ENCODE assay signal across 13 mouse cellular contexts in the genomic region with DNA sequence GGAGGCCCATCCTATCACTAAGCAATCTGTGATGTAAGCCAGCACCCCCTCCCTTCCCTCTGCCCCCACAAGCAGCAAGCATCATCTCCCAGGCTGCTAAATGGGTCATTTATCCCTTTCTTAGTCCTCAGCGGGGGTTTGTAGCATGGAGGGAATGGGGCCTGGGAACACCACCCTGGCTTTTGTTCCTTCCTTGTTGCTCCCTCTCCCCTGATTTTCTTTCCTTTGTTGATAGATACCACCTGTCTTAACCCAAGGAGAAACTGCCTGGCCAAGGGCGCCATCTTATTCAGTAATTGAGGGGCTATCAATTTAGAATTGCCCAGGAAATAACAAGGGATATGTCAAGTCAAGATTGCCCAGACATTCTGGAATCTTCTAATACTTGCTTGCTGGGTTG. TPM values are rescaled to one million over a fixed set of nuclear protein-coding genes. Genes with fewer than 3 reads are reported as not detected.
DNase-seq lines count a peak whose midpoint lies in the region; ATAC-seq and TF ChIP-seq lines count a peak whose summit lies in the region.
"Had no signal": no experiment of that assay in that cellular context is flagged by ENCODE, and none has a peak within 500 bp of the region (broad histone marks: within the 10 kb centered on the region; RNA-seq: fewer than 3 reads in every experiment).

No protein-coding gene starts in this region.

- in situ Hi-C loops in ES-E14 (cut with MboI; ENCODE audit: low sequenced_read_pairs in 2 of 2, unreplicated experiment in 2 of 2), result no loop called here

- 0 out of 2 replicates have a peak overlapping the region, but pooled peaks have one; percentile 38 for H3K4me2 ChIP-seq in hindbrain, embryonic 12.5 days (replicated peaks)
- no peak overlapping the region; the same call in 1 of the 2 replicates for H3K4me2 ChIP-seq in hindbrain, embryonic 16.5 days (ENCODE audit: low read length)
- H3K4me2 ChIP-seq in forebrain, embryonic 15.5 days (replicated peaks), result no peak overlapping the region
- peak overlapping the region; percentile 44; the same call in 1 of the 2 replicates for H3K4me2 ChIP-seq in midbrain, embryonic 16.5 days (ENCODE audit: low read length)
- H3K4me2 ChIP-seq: limb, embryonic 15.5 days had no signal

- H3K4me1 ChIP-seq in hindbrain, embryonic 12.5 days, result peaks cover 100% of the 10 kb centered on the region
- H3K4me1 ChIP-seq in hindbrain, embryonic 16.5 days (ENCODE audit: control insufficient read depth, insufficient read depth, low read depth, low read length), result peaks cover 42% of the 10 kb centered on the region
- peaks cover 12 to 51% of the 10 kb centered on the region in 2 experiments; a peak in 3 of 4 replicates for H3K4me1 ChIP-seq in ES-E14 (ENCODE audit: control insufficient read depth in 2 of 2, insufficient read depth in 2 of 2, low read length in 2 of 2, poor library complexity in 1 of 2)
- H3K4me1 ChIP-seq in forebrain, embryonic 15.5 days, result peaks cover 87% of the 10 kb centered on the region
- peaks cover 63% of the 10 kb centered on the region for H3K4me1 ChIP-seq in midbrain, embryonic 16.5 days (ENCODE audit: control insufficient read depth, insufficient read depth, low read length)

- no peaks in the 10 kb centered on the region for H3K9me3 ChIP-seq in hindbrain, embryonic 12.5 days (replicated peaks)
- H3K9me3 ChIP-seq in hindbrain, embryonic 16.5 days (ENCODE audit: control insufficient read depth, low read length), result no peaks in the 10 kb centered on the region
- no peaks in the 10 kb centered on the region for H3K9me3 ChIP-seq in ES-E14 (ENCODE audit: control insufficient read depth, insufficient read depth, low read depth, low read length)
- H3K9me3 ChIP-seq in forebrain, embryonic 15.5 days, result no peaks in the 10 kb centered on the region
- no peaks in the 10 kb centered on the region for H3K9me3 ChIP-seq in midbrain, embryonic 16.5 days (replicated peaks; ENCODE audit: control insufficient read depth, low read length, poor library complexity, severe bottlenecking)
- H3K9me3 ChIP-seq: embryonic facial prominence, embryonic 12.5 days; limb, embryonic 15.5 days had no signal

- no peak overlapping the region for H3K27ac ChIP-seq in hindbrain, embryonic 12.5 days
- H3K27ac ChIP-seq in hindbrain, embryonic 16.5 days (ENCODE audit: low read depth, low read length), result no peak overlapping the region
- no peak overlapping the region for H3K27ac ChIP-seq in ES-E14 (ENCODE audit: insufficient read depth, low read depth, low read length, poor library complexity, severe bottlenecking)
- no peak overlapping the region for H3K27ac ChIP-seq in forebrain, embryonic 15.5 days (replicated peaks)
- no peak overlapping the region for H3K27ac ChIP-seq in midbrain, embryonic 16.5 days (ENCODE audit: low read length)
- H3K27ac ChIP-seq: embryonic facial prominence, embryonic 12.5 days; heart, adult 2 months; limb, embryonic 15.5 days had no signal

- H3K9ac ChIP-seq in hindbrain, embryonic 12.5 days, result no peak overlapping the region
- no peak overlapping the region for H3K9ac ChIP-seq in hindbrain, embryonic 16.5 days (ENCODE audit: low read depth, low read length)
- no peak overlapping the region for H3K9ac ChIP-seq in ES-E14 (ENCODE audit: insufficient read depth, low read depth, low read length, poor library complexity, severe bottlenecking)
- peak overlapping the region; percentile 14 for H3K9ac ChIP-seq in forebrain, embryonic 15.5 days (replicated peaks)
- H3K9ac ChIP-seq in midbrain, embryonic 16.5 days (ENCODE audit: low read depth, low read length), result no peak overlapping the region
- H3K9ac ChIP-seq: embryonic facial prominence, embryonic 12.5 days; limb, embryonic 15.5 days; liver, postnatal 0 days had no signal

- intact Hi-C loops in left cerebral cortex, postnatal 36 days (cut with DNase I), result no loop called here

- ATAC-seq in hindbrain, embryonic 12.5 days (ENCODE audit: low FRiP score), result no peak
- no peak for ATAC-seq in hindbrain, embryonic 16.5 days
- ATAC-seq in forebrain, embryonic 15.5 days (replicated peaks), result no peak
- no peak for ATAC-seq in midbrain, embryonic 16.5 days

- H3K27me3 ChIP-seq in hindbrain, embryonic 12.5 days, result peaks cover 8% of the 10 kb centered on the region
- H3K27me3 ChIP-seq in hindbrain, embryonic 16.5 days (replicated peaks; ENCODE audit: control insufficient read depth, insufficient read depth, low read length), result no peaks in the 10 kb centered on the region; the same call in 1 of the 2 replicates
- no peaks in the 10 kb centered on the region for H3K27me3 ChIP-seq in forebrain, embryonic 15.5 days
- H3K27me3 ChIP-seq in midbrain, embryonic 16.5 days (ENCODE audit: control insufficient read depth, insufficient read depth, low read depth, low read length), result no peaks in the 10 kb centered on the region; the same call in 1 of the 2 replicates
- H3K27me3 ChIP-seq: embryonic facial prominence, embryonic 12.5 days; limb, embryonic 15.5 days had no signal

- H3K4me3 ChIP-seq in hindbrain, embryonic 12.5 days, result no peak overlapping the region
- no peak overlapping the region for H3K4me3 ChIP-seq in hindbrain, embryonic 16.5 days (ENCODE audit: low read length)
- H3K4me3 ChIP-seq in ES-E14 (ENCODE audit: insufficient read depth in 1 of 2, low read depth in 1 of 2, low read length in 2 of 2, poor library complexity in 1 of 2, severe bottlenecking in 1 of 2), result no peak overlapping the region
- no peak overlapping the region for H3K4me3 ChIP-seq in forebrain, embryonic 15.5 days
- H3K4me3 ChIP-seq in midbrain, embryonic 16.5 days (ENCODE audit: low read depth, low read length), result no peak overlapping the region
- H3K4me3 ChIP-seq: embryonic facial prominence, embryonic 12.5 days; heart, adult 2 months; limb, embryonic 15.5 days had no signal

- DNase-seq in ES-E14 (ENCODE audit: low read depth, low spot score), result peak; percentile 85
- no peak for DNase-seq in left cerebral cortex, postnatal 36 days (ENCODE audit: low spot score in 2 of 2)
- no peak for DNase-seq in spleen, adult 12 weeks (ENCODE audit: low spot score)
- DNase-seq: adrenal gland, postnatal 25 days; kidney, adult 9 months; liver, postnatal 0 days had no signal

- H3K36me3 ChIP-seq in hindbrain, embryonic 12.5 days, result peaks cover 39% of the 10 kb centered on the region
- no peaks in the 10 kb centered on the region for H3K36me3 ChIP-seq in hindbrain, embryonic 16.5 days (ENCODE audit: control insufficient read depth, insufficient read depth, low read length)
- H3K36me3 ChIP-seq in ES-E14 (ENCODE audit: control insufficient read depth, insufficient read depth, low read length, poor library complexity, severe bottlenecking), result peaks cover 30% of the 10 kb centered on the region
- H3K36me3 ChIP-seq in forebrain, embryonic 15.5 days, result peaks cover 15% of the 10 kb centered on the region
- no peaks in the 10 kb centered on the region for H3K36me3 ChIP-seq in midbrain, embryonic 16.5 days (ENCODE audit: control insufficient read depth, insufficient read depth, low read length)

- 31% methylated on average over 2 of the region's 2 CpGs for WGBS in hindbrain, embryonic 12.5 days
- whole genome bisulfite sequencing in hindbrain, embryonic 16.5 days, result 40% methylated on average over 2 of the region's 2 CpGs
- 29% methylated on average over 2 of the region's 2 CpGs for WGBS in forebrain, embryonic 15.5 days
- WGBS in midbrain, embryonic 16.5 days, result 40% methylated on average over 2 of the region's 2 CpGs

TF ChIP-seq in ES-E14, 5 proteins besides CTCF, POLR2A, EP300 and RAD21:
- TF ChIP-seq ZNF384 (IDR thresholded peaks at IDR 0.05; ENCODE audit: low read depth, low read length), result no peak
- TF ChIP-seq ZC3H11A (IDR thresholded peaks at IDR 0.05; ENCODE audit: borderline replicate concordance, low read depth, low read length), result no peak
- no peak for TF ChIP-seq CHD2 (IDR thresholded peaks at IDR 0.05; ENCODE audit: low read depth, low read length)
- no peak for TF ChIP-seq MAFK (IDR thresholded peaks at IDR 0.05; ENCODE audit: insufficient read depth, low read depth, low read length)
- TF ChIP-seq HCFC1 (IDR thresholded peaks at IDR 0.05; ENCODE audit: borderline replicate concordance, insufficient read depth, low read length), result no peak

RNA-seq across cellular contexts. Expression of gene Tle3, which starts 14.1 kb away (rescaled TPM):
- polyA plus RNA-seq in hindbrain, embryonic 12.5 days (2016; fragmentation: Nextera tagmentation; extraction: Ambion mirVana), result 56.3 and 59.9 TPM in 2 replicates
- 19.5 and 23.0 TPM in 2 replicates for polyA plus RNA-seq in hindbrain, embryonic 16.5 days (2015; fragmentation: Nextera tagmentation; extraction: Ambion mirVana)
- total RNA-seq in ES-E14 (2012; rRNA removed), result 51.0 and 57.0 TPM in 2 replicates
- 39.9 and 40.9 TPM in 2 replicates for polyA plus RNA-seq in forebrain, embryonic 15.5 days (2015; fragmentation: Nextera tagmentation; extraction: Ambion mirVana)
- 27.4 and 29.7 TPM in 2 replicates for polyA plus RNA-seq in midbrain, embryonic 16.5 days (2015; fragmentation: Nextera tagmentation; extraction: Ambion mirVana)
- 10 to 100 TPM; 57.6 to 67.1 TPM for total RNA-seq in left cerebral cortex, postnatal 36 days (2021)

Comparison
In these comparisons a context has a peak if more than half of its experiments do, and no peak if none do; other contexts are left out.
1. H3K4me2 ChIP-seq: peak in hindbrain, embryonic 12.5 days (single experiment) and midbrain, embryonic 16.5 days (single experiment); none in hindbrain, embryonic 16.5 days (single experiment) and forebrain, embryonic 15.5 days (single experiment).